14 mouse cellular contexts compared by ENCODE assay signal in genomic region chr1:131224848-131225471, GRCm38 (mm10). TPM values are rescaled to one million over a fixed set of nuclear protein-coding genes. Genes with fewer than 3 reads are reported as not detected.
A peak's percentile ranks its signal among the peaks of the same experiment; 100 is the strongest.
DNase-seq lines count a peak whose midpoint lies in the region; ATAC-seq and TF ChIP-seq lines count a peak whose summit lies in the region.
"Had no signal": no experiment of that assay in that cellular context is flagged by ENCODE, and none has a peak within 500 bp of the region (broad histone marks: within the 10 kb centered on the region; RNA-seq: fewer than 3 reads in every experiment).

No protein-coding gene starts in this region.

- ATAC-seq in midbrain, embryonic 15.5 days (replicated peaks), result 0 out of 2 replicates have a peak, but pooled peaks have one; percentile 27
- ATAC-seq in midbrain, postnatal 0 days (ENCODE audit: low FRiP score), result no peak; the same call in 1 of the 2 replicates
- ATAC-seq in hindbrain, embryonic 15.5 days (ENCODE audit: low FRiP score, low read depth), result peak; percentile 70; the same call in 1 of the 2 replicates
- ATAC-seq in stomach, postnatal 0 days (ENCODE audit: low FRiP score, low TSS enrichment), result no peak
- no peak for ATAC-seq in megakaryocyte progenitor cell, adult 5-6 weeks (replicated peaks; ENCODE audit: poor library complexity)
- ATAC-seq: forebrain, embryonic 16.5 days had no signal

- no peak overlapping the region for H3K9ac ChIP-seq in midbrain, embryonic 15.5 days
- H3K9ac ChIP-seq in midbrain, postnatal 0 days (replicated peaks; ENCODE audit: low read length, poor library complexity, severe bottlenecking), result no peak overlapping the region
- no peak overlapping the region for H3K9ac ChIP-seq in hindbrain, embryonic 15.5 days
- H3K9ac ChIP-seq in stomach, postnatal 0 days (ENCODE audit: low read length), result no peak overlapping the region
- H3K9ac ChIP-seq: midbrain, embryonic 12.5 days had no signal

- TF ChIP-seq CTCF in midbrain, postnatal 0 days (IDR thresholded peaks at IDR 0.05), result no peak
- no peak for TF ChIP-seq CTCF in stomach, postnatal 0 days (IDR thresholded peaks at IDR 0.05; ENCODE audit: low read depth)

- no peak overlapping the region for H3K4me2 ChIP-seq in midbrain, embryonic 15.5 days
- H3K4me2 ChIP-seq in midbrain, postnatal 0 days (ENCODE audit: low read depth, low read length, poor library complexity, severe bottlenecking), result no peak overlapping the region
- no peak overlapping the region for H3K4me2 ChIP-seq in hindbrain, embryonic 15.5 days
- H3K4me2 ChIP-seq in stomach, postnatal 0 days (replicated peaks; ENCODE audit: low read depth), result no peak overlapping the region
- H3K4me2 ChIP-seq: midbrain, embryonic 12.5 days had no signal

- no peaks in the 10 kb centered on the region for H3K27me3 ChIP-seq in midbrain, embryonic 15.5 days (replicated peaks)
- no peaks in the 10 kb centered on the region for H3K27me3 ChIP-seq in midbrain, postnatal 0 days (ENCODE audit: insufficient read depth, low read length)
- no peaks in the 10 kb centered on the region for H3K27me3 ChIP-seq in hindbrain, embryonic 15.5 days
- H3K27me3 ChIP-seq in stomach, postnatal 0 days (ENCODE audit: control insufficient read depth, insufficient read depth, low read length), result no peaks in the 10 kb centered on the region
- H3K27me3 ChIP-seq: midbrain, embryonic 12.5 days had no signal

- WGBS in midbrain, embryonic 15.5 days, result 28% methylated on average over 12 of the region's 12 CpGs
- WGBS in midbrain, postnatal 0 days, result 22% methylated on average over 12 of the region's 12 CpGs
- 50% methylated on average over 12 of the region's 12 CpGs for WGBS in hindbrain, embryonic 15.5 days
- 49% methylated on average over 12 of the region's 12 CpGs for WGBS in stomach, postnatal 0 days

- no peak for TF ChIP-seq EP300 in stomach, postnatal 0 days (optimal IDR thresholded peaks at IDR 0.05)

- H3K4me3 ChIP-seq in midbrain, embryonic 15.5 days, result no peak overlapping the region
- no peak overlapping the region for H3K4me3 ChIP-seq in midbrain, postnatal 0 days (ENCODE audit: low read depth, low read length)
- H3K4me3 ChIP-seq in hindbrain, embryonic 15.5 days, result no peak overlapping the region
- H3K4me3 ChIP-seq in stomach, postnatal 0 days (ENCODE audit: low read depth, low read length), result no peak overlapping the region
- H3K4me3 ChIP-seq: midbrain, embryonic 12.5 days had no signal

- H3K36me3 ChIP-seq in midbrain, embryonic 15.5 days (replicated peaks), result no peaks in the 10 kb centered on the region
- no peaks in the 10 kb centered on the region for H3K36me3 ChIP-seq in midbrain, postnatal 0 days (ENCODE audit: insufficient read depth, low read length)
- H3K36me3 ChIP-seq in hindbrain, embryonic 15.5 days, result no peaks in the 10 kb centered on the region
- H3K36me3 ChIP-seq in stomach, postnatal 0 days (ENCODE audit: control insufficient read depth, insufficient read depth, low read length), result no peaks in the 10 kb centered on the region
- H3K36me3 ChIP-seq: midbrain, embryonic 12.5 days had no signal

- DNase-seq in midbrain, postnatal 0 days (ENCODE audit: low spot score), result no peak
- DNase-seq in kidney, postnatal 10 days, result peak; percentile 58
- DNase-seq in stomach, postnatal 0 days (ENCODE audit: low spot score), result no peak
- DNase-seq in frontal cortex, postnatal 36 days (ENCODE audit: low spot score in 2 of 2), result no peak
- DNase-seq: cerebellum, postnatal 25 days; gastrocnemius, postnatal 36 days; heart, postnatal 14 days; lung, adult 18-20 months; thymus, postnatal 25 days had no signal

- H3K9me3 ChIP-seq in midbrain, embryonic 15.5 days, result no peaks in the 10 kb centered on the region
- no peaks in the 10 kb centered on the region for H3K9me3 ChIP-seq in midbrain, postnatal 0 days (ENCODE audit: low read length)
- H3K9me3 ChIP-seq in hindbrain, embryonic 15.5 days, result no peaks in the 10 kb centered on the region
- no peaks in the 10 kb centered on the region for H3K9me3 ChIP-seq in stomach, postnatal 0 days (ENCODE audit: control insufficient read depth, low read length)
- H3K9me3 ChIP-seq: midbrain, embryonic 12.5 days had no signal

- H3K4me1 ChIP-seq in midbrain, embryonic 15.5 days, result no peaks in the 10 kb centered on the region
- no peaks in the 10 kb centered on the region for H3K4me1 ChIP-seq in midbrain, postnatal 0 days (ENCODE audit: insufficient read depth, low read length)
- H3K4me1 ChIP-seq in hindbrain, embryonic 15.5 days (replicated peaks), result 0 out of 2 replicates have a peak, but pooled peaks cover 5% of the 10 kb centered on the region
- H3K4me1 ChIP-seq in stomach, postnatal 0 days (replicated peaks; ENCODE audit: control insufficient read depth, insufficient read depth), result no peaks in the 10 kb centered on the region
- H3K4me1 ChIP-seq: midbrain, embryonic 12.5 days had no signal

- no peak overlapping the region for H3K27ac ChIP-seq in midbrain, embryonic 15.5 days
- H3K27ac ChIP-seq in midbrain, postnatal 0 days (ENCODE audit: low read depth, low read length), result no peak overlapping the region
- H3K27ac ChIP-seq in hindbrain, embryonic 15.5 days (replicated peaks), result no peak overlapping the region
- 0 out of 2 replicates have a peak overlapping the region, but pooled peaks have one; percentile 10 for H3K27ac ChIP-seq in stomach, postnatal 0 days (replicated peaks)
- H3K27ac ChIP-seq: midbrain, embryonic 12.5 days had no signal

RNA-seq across cellular contexts. Expression of gene Rassf5, which starts 20.1 kb away (rescaled TPM):
- polyA plus RNA-seq in midbrain, embryonic 15.5 days (2015; fragmentation: Nextera tagmentation; extraction: Ambion mirVana), result 3.2 and 3.6 TPM in 2 replicates
- total RNA-seq in midbrain, postnatal 0 days (2014; rRNA removed), result 9.0 and 13.5 TPM in 2 replicates
- polyA plus RNA-seq in midbrain, postnatal 0 days (2015; fragmentation: Nextera tagmentation; extraction: Ambion mirVana), result 4.9 and 5.8 TPM in 2 replicates
- 4.8 and 5.7 TPM in 2 replicates for polyA plus RNA-seq in hindbrain, embryonic 15.5 days (2015; fragmentation: Nextera tagmentation; extraction: Ambion mirVana)
- 7.9 and 8.6 TPM in 2 replicates for polyA plus RNA-seq in stomach, postnatal 0 days (2015; fragmentation: Nextera tagmentation; extraction: Ambion mirVana)
- 46.0 and 48.9 TPM in 2 replicates for total RNA-seq in megakaryocyte progenitor cell, adult 5-6 weeks (2015)
- 45.1 and 47.6 TPM in 2 replicates for total RNA-seq in megakaryocyte progenitor cell, adult 5-6 weeks (2017)

RNA-seq across cellular contexts. Expression of gene Ikbke, which starts 54.4 kb away (rescaled TPM):
- polyA plus RNA-seq in midbrain, embryonic 15.5 days (2015; fragmentation: Nextera tagmentation; extraction: Ambion mirVana), result 0.83 and 0.92 TPM in 2 replicates
- total RNA-seq in midbrain, postnatal 0 days (2014; rRNA removed), result 3.9 and 5.3 TPM in 2 replicates
- polyA plus RNA-seq in midbrain, postnatal 0 days (2015; fragmentation: Nextera tagmentation; extraction: Ambion mirVana), result 0.63 and 0.67 TPM in 2 replicates
- polyA plus RNA-seq in hindbrain, embryonic 15.5 days (2015; fragmentation: Nextera tagmentation; extraction: Ambion mirVana), result 1.2 and 2.3 TPM in 2 replicates
- polyA plus RNA-seq in stomach, postnatal 0 days (2015; fragmentation: Nextera tagmentation; extraction: Ambion mirVana), result 4.5 and 5.7 TPM in 2 replicates
- 21.4 and 22.1 TPM in 2 replicates for total RNA-seq in megakaryocyte progenitor cell, adult 5-6 weeks (2015)
- 25.9 and 28.6 TPM in 2 replicates for total RNA-seq in megakaryocyte progenitor cell, adult 5-6 weeks (2017)

Comparison
In these comparisons a context has a peak if more than half of its experiments do, and no peak if none do; other contexts are left out.
1. ATAC-seq: peak in midbrain, embryonic 15.5 days (single experiment) and hindbrain, embryonic 15.5 days (single experiment); none in midbrain, postnatal 0 days (single experiment), stomach, postnatal 0 days (single experiment) and megakaryocyte progenitor cell, adult 5-6 weeks (single experiment).